Mouse (Mus musculus) effector memory CD4-positive, alpha-beta T cell, adult 7 months (primary cell): ENCODE data around the gene Dyrk1a. TPM values are rescaled to one million over a fixed set of nuclear protein-coding genes. Genes with fewer than 3 reads are reported as not detected.

Experiments used
- polyA plus RNA-seq: library from polyadenylated mRNA; unstranded; fragments of 100-300 nt; shearing (Covaris generic); gene quantifications from one replicate; pipeline ENCODE4 v1.2.1, GENCODE M21; 2017

Dyrk1a gene
- polyA plus RNA-seq, result 49.8 TPM

DNA sequence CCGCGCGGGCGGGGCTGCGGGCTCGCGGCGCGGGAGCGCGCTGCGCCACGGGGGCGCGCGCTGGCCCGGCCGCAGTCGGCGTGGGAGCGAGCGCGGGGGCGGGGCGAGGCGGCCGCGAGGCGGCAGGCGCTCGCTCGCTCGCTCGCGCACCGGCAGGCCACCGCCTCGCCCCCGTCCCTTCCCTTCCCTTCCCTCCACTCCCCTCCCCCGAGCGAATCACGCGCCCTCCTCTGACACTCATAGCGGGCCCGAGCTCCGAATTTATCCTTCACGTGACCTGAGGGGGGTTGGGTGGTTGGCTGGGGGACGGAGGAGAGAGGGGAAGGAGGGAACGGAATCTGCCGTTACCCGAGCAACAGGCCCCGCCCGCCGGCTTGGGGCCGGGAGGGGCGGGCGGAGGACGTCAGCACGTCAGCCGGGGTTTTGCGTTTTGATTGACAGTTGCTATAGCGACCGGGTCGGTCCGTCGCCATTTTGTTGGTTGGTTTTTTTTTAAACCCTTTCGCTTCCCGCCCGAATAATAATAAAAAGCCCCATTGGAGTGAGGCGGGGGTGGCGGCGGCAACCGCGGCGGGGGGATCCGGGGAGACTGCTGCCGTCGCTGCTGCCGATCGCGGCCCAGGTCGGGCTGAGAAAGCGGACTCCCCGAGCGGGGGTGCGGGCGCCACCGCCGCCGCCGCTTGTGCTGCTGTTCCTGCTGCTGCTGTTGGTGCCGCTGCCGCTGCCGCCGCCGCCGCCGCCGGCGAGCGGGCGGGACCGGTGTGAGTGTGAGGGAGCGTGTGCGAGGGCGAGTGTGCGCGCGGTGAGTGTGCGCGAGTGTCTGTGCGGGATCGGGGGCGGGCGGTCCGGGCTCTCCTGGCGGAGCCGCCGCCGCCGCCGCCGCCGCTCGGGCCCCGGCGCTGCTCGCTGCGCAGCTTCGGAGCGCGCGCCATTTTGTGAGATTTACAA, at the start of gene Dyrk1a:
TSS of gene Dyrk1a (plus strand) at position 782 of the 948 bp plus-strand sequence.

DNA sequence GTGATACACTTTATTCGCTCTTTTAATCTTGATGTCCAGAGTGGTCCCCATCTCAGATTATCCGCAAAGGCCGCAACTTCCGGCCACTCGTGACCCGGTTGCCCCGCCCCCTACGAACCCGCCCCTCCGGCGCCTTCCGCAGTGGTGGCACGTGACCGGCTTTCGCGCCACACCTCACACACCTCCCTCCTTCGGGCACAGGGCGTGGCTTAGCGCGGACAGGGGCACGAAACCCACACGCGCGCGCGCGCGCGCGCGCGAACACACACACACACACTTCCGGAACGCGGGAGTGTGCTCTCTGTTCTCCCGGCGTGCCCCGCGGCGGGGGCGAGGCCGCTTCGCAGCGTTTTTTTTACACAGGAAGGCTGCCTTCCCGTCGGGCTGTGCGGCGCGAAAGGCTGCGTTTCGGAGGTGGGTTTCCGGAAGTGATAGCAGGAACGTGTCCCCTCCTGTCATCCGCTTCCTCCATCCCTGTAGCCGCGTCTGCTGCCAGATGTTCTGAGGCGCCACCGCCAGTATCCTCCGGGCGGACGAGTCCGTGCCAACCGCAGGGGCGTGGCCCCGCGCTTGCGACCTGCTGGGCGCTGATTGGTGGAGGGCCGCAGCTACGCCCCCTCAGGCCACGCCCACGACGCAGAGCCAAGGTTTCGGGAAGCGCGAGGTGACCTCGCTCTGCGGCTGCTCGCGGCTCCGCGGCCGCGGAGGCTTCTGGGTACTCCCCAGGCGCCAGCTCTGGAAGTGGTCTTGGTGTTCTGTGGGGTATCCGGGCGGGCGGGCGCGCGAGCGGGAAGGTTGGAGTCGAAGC, 43.3 kb upstream of the Dyrk1a start, which contains the start of gene Vps26c:
TSS of gene Vps26c (minus strand) at position 487 of the 808 bp plus-strand sequence.

Other genes starting within 250 kb of the Dyrk1a start
- gene Ripply3, start 241.6 kb upstream of the Dyrk1a start, polyA plus RNA-seq, result not detected
- gene Ttc3, start 199.4 kb upstream of the Dyrk1a start, polyA plus RNA-seq, result 36.6 TPM
- 57.2 TPM for gene Pigp, start 198.2 kb upstream of the Dyrk1a start, polyA plus RNA-seq
- 24.0 TPM for gene Vps26c, start 43.2 kb upstream of the Dyrk1a start, polyA plus RNA-seq